Mouse (Mus musculus): ENCODE measurements at regions not wholly inside any gene's neighbourhood (a gene's known extent, or its start where the extent isn't known, plus 50 kb on each side); places are given as distances from the start of the nearest gene placed in this dataset.

- TF ChIP-seq CTCF (conservative IDR thresholded peaks at IDR 0.05; ENCODE audit: low read length) (no peak), NANOG (IDR thresholded peaks at IDR 0.05; ENCODE audit: borderline replicate concordance, low read length) (no peak), POU5F1 (IDR thresholded peaks at IDR 0.05; ENCODE audit: borderline replicate concordance, low read length) (no peak)
Measured at GRCm38 (mm10) chr11:32994391-32994790, 152.8 kb downstream of the Fgf18 start.
